Mouse (Mus musculus): ENCODE results near the gene Rbms2.
A peak's percentile ranks its signal among the peaks of the same experiment; 100 is the strongest.

The Rbms2 gene

DNA sequence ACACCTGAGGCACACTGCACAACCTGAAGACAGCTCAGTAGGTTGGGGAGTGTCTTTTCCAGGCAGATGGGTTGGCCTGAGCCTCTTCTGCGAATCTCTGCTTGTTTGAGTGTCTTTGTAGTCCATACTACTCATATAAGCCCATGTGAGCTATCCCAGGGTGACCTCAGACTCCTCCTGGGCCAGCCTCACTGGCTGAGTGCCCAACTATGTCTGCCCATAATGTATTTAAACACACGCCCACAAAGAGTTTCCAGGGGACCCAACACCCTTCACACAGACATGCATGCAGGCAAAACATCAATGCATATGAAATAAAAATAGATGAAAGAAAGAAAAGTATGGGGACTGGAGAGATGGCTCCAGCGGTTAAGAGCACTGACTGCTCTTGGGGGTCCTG is 26.1 kb downstream of the Rbms2 start:
- TF ChIP-seq GATA4 (IDR thresholded peaks at IDR 0.05; ENCODE audit: insufficient replicate concordance, low read length) = no peak

DNA sequence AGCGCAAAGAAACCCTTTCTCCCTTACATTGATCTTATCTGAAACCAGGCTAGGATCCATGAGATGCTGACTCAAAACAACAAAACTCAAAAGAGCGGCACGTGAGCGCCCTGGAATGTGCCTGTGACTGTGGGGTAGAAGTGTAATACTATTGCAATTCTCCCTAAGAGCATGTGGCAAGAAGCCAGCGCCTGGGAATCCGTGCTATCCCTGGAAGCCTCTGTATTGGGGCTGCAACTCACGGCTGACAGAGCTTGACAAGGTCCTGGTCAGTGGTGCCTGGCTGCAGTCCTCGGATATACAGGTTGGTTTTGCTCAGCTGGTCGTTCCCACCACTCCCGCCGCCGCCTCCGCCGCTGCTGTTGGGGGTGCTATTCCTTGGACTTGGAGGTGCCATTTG is 29.2 kb downstream of the Rbms2 start:
- TF ChIP-seq GATA4 (IDR thresholded peaks at IDR 0.05; ENCODE audit: insufficient replicate concordance, low read length) = no peak

DNA sequence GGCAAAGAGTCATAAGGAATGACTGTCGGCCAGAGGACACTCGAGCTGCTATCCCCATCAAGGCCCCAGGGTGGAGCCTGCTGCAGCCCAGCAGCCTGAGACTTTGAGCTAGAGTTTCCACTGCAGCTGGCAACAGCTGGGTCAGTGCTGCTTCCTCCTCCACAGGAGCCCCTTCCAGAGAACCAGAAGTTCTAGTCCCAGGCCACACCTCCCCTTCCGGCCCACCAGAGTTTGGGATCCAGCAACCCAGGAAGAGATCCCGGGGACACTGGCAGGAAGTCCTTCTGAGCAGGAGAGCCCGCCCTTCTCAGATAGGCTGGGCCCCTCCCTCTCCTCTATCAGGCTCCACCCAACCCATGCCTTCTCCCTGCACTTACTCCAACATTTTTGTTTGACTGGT is 30.5 kb downstream of the Rbms2 start:
- peak; percentile 80; the same call in 1 of the 2 replicates for TF ChIP-seq GATA4 (IDR thresholded peaks at IDR 0.05; ENCODE audit: insufficient replicate concordance, low read length)

DNA sequence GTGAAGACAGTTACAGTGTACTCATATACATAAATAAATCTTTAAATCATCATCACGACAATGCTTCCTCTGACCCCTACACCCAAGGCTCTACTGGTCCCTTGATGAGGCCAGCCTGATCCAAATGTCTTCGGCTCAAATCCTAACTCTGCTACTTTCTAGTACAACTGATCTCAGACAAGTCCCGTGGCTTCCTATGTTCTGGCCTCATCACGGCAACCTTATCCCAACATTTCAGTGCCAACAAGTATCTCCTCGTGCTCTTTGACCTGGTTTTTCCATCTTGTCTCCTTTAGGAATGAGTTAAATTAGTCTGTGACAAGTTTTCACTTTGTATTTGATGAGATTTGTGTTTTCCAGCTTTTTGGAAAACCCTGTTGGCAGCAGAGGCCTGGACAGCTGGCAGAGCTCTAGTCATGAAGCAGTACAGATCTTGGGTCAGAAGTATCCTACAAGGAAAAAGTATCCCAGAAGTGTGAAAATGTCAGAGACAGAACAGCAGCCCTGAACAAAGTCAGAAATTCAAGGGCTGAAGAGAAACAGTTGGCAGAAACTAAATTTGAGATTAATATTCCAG is 31.2 kb downstream of the Rbms2 start:
- TF ChIP-seq GATA4 (IDR thresholded peaks at IDR 0.05; ENCODE audit: insufficient replicate concordance, low read length) = no peak

DNA sequence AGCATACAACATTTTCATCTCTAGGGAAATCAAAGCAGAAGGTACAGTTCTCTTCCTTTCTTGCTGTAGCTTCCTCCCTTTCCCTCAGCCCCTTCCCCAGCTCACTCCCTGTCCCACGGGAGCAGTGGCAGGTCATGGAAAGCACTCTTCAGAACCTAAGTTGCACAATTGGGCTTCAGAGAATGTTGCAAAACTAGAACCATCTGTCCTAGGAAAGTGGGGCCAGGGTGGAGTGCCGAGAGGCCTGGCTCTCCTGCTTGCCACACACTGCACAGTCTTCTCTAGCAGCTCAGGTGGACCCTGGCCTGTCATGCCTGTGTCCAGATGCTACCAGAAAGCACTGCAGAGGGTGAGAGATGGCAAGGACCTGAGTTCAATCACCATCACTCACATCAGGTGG is 35.1 kb downstream of the Rbms2 start:
- no peak for TF ChIP-seq GATA4 (IDR thresholded peaks at IDR 0.05; ENCODE audit: insufficient replicate concordance, low read length)

DNA sequence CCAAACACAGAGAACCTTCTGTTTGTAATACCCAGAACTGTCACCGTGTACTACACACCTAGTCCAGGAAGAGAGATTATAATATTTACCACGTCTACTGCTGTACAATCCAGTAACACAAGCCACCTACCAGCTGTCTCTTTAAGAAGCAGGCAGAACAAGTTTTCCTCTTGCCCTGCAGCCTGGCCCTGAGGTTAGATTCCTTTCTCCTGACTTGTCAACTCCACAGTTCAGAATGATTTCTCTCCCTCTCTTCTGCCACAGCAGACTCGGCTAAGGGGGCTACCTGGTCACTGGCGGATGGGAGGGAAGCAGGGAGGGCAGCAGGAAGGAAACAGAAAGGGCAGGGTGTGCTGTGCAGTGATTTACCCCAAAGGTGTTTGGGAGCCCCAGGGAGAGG is 36.4 kb downstream of the Rbms2 start:
- TF ChIP-seq GATA4 (IDR thresholded peaks at IDR 0.05; ENCODE audit: insufficient replicate concordance, low read length) = no peak

DNA sequence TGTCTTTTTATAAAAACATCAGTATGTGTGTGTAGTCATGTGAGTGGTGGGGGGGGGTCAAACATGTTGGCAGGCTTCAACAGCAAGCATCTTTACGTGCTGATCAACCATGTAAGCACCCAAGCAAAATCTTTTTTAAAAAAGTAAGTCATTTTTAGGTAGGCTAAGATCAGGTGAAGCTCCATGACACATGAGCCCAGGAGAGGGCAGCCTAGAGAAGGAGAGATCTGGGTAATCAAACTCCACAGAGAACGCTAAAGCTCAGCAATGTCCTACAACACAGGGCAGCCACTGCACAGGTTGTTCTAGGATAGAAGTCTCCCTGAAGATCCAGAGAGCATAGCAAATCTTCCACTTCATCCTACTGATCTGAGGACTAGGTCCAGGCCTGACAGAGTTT is 37.9 kb downstream of the Rbms2 start:
- TF ChIP-seq GATA4 (IDR thresholded peaks at IDR 0.05; ENCODE audit: insufficient replicate concordance, low read length) = no peak

DNA sequence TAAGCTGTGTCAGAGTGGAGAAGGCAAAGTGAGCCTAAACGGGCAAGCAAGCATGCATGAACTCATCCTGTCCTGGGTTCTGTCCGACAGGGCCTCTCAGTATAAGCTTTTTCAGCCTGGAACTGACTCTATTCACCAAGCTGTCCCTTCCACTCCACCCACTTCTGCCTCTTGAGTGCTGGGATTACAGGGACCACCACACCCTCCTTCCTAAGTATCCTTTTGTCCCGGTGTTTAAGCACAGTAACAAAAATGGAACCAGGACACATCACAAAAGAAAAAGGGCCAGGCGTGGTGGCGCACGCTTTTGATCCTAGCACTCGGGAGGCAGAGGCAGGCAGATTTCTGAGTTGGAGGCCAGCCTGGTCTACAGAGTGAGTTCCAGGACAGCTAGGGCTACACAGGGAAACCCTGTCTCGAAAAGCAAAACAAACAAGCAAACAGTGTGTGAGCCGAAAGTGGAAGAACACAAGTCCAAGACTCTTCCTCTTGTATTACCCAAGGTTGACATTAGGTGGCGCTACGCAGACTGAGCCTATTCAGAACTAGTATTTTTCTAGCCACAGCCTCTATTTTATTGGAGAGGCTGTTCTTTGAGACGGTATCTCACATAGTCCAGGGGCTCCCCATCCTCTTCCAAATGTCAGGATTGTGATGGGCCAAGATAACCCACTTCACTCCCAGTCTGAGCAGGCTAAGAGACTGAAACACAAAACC is 39.7 kb downstream of the Rbms2 start:
- TF ChIP-seq GATA4 (IDR thresholded peaks at IDR 0.05; ENCODE audit: insufficient replicate concordance, low read length) = no peak

DNA sequence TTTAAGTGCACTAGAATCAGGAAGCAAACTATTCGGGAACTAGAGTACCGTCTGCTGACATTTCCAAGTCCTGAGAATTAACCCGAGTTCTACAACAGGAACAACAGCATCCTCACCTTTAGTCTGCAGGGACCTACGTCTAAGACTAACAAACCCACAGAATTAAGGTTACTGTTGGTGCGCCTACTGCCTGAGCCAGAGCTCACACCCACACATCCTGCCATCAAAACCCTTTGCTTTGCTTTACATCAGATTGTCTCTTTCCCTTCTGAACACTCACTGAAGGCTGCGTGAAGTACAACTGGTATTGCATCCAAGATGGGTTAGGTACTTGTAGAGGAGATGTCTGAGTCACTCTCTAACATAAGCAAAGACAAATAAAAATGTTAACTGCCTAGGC is 44.7 kb downstream of the Rbms2 start:
- TF ChIP-seq GATA4 (IDR thresholded peaks at IDR 0.05; ENCODE audit: insufficient replicate concordance, low read length) = no peak

DNA sequence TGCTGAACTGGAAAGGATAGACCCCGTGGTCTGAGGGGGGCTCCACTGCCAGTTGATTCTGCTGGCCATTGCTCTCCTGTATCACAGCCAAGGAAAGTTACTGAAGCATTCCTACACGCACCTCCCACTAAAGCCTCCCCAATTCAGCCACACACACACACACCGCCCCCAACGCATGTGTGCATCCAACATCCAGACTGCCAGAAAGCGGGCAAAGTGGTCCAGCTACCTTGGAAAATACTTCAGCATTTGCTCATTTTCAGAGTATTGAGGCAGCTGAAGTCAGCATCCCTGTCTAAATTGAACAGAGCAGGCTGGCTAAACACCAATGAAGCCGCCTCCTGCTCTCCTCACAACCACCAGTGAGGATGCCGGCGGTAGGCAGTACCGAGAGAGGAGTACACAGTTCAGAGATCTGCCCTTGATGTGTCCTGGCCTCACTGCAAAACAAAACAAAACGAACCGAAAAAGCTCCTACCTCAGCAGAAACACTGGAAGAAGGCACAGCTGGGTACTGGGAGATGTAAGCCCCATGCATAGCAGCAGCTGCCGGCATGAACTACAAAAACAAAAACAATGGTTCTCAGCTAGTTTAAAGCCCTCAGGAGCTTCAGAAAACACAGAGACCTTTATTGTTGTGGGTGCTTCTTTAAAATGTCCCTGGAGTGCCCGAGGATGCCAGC is 46.3 kb downstream of the Rbms2 start:
- no peak for TF ChIP-seq GATA4 (IDR thresholded peaks at IDR 0.05; ENCODE audit: insufficient replicate concordance, low read length)

DNA sequence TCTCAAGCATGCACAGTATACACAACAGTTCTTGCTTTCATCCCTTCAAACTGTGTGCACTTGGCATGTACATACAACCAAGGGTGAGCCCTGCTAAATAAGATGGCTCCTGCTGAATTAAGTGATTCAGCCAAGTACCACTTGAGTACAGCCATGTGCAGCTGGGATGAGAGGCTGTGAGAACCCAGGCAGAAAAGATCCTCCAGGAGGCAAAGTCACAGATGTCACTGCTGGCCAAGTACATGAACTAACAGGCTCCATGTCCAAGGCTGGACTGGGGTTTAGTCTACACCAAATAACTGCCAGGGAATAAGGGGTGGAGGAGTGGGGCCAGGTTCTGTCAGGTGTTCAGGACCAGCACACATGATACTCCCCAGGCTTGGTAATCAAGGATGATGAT is 48.3 kb downstream of the Rbms2 start:
- no peak for TF ChIP-seq GATA4 (IDR thresholded peaks at IDR 0.05; ENCODE audit: insufficient replicate concordance, low read length)

DNA sequence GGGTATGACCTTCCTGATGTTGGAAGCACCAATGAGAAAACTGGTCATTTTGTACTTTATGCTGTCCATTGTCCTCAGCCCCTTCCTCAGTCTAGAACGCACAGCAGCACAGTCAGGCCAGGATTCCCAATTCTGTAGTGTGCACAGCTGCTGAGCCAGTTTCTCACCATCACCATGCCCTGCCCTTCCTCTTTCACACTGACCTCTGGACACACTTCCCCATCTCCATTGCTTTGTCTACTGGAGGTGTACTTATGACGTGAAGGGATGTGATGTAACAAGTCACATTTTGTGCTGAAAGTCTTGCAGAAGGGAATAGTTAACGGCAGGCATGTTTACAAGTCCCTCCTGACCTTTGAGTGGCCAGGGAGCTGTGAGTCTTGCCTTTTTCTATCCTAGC is 48.8 kb downstream of the Rbms2 start:
- TF ChIP-seq GATA4 (IDR thresholded peaks at IDR 0.05; ENCODE audit: insufficient replicate concordance, low read length) = no peak

DNA sequence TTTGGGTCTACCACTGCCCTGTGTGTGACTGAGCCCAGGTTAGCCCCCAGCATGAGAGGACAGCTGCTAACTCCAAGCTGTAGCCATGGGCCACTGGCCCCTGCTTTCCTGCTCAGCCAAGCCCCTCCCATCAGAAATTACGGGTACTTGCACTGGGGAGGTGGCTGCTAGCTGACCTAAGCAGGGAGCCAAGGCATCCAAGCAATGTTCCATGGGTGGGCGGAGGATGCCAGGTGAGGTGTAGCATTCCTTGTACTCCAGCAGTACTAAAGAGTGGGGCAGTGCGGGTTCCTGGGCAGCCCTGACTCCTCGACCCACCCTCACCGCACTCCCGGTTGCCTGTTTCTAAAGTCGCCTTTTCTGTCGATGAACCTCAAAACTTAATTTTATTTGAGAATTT is 52.0 kb downstream of the Rbms2 start:
- TF ChIP-seq GATA4 (IDR thresholded peaks at IDR 0.05; ENCODE audit: insufficient replicate concordance, low read length) = no peak

DNA sequence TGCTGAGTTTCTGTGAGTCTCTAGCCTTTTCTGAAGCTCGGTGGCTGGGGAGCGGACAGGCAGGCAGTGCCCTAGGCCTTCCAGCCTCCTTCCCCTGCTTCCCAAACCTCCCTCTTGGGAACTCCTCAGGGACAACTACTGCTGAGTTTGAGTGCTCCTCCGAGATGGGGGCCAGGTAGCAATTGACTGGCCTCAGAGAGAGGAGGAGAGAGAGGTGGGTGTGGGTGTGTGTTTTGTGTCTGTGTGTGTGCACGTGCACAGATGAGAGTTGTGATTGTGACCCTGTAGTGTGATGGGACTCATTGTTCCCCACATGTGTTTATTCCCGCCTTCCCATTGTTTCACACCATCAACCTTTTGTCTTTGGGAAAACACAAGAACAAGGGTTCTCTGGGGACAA is 52.6 kb downstream of the Rbms2 start:
- no peak for TF ChIP-seq GATA4 (IDR thresholded peaks at IDR 0.05; ENCODE audit: insufficient replicate concordance, low read length)

DNA sequence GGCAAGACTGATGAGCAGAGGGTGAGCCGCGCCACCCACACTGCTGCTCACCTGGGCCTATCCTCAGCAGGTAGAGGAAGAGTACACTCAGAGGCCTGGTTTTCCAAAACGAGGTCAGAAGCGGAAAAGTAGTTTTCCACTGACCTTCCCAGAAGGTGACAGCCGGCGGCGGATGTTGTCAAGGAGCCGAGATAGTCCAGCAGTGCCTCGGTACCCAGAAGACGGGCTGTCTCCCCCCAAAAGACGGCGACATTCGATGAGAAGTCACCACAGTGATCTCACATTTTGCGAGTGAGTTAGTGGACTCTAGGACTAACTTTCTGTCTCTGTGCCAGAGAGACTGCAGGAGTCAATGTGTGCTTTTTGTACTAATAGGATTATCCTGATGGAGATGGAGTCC is 54.1 kb downstream of the Rbms2 start:
- no peak for TF ChIP-seq GATA4 (IDR thresholded peaks at IDR 0.05; ENCODE audit: insufficient replicate concordance, low read length)

DNA sequence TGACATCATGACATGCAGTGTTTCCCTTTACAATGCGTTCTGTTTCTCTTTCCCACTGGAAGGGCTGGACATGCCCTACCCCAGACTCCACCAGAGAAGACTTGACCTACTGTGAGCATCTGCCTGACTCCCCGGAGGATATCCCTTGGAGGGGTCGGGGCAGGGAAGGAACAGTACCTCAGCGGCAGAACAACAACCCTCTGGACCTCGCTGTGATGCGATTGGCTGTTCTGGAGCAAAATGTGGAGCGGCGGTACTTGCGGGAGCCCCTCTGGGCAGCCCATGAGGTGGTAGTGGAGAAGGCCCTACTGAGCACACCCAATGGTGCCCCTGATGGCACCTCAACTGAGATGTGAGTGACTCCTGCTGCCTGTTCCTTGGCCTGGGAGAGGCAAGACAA is 55.3 kb downstream of the Rbms2 start:
- no peak for TF ChIP-seq GATA4 (IDR thresholded peaks at IDR 0.05; ENCODE audit: insufficient replicate concordance, low read length)

Data from liver, adult (tissue).